Mouse (Mus musculus) hindlimb bud, embryonic 11.5 days (tissue): ENCODE measurements around the gene Arntl.

Experiments
- DNase-seq: peaks from one replicate; pipeline ENCODE4 v3.0.0-alpha.2; 2012; ENCODE audit warnings: low read depth, low spot score; ENCODE audit errors: extremely low spot score

Arntl gene

GRCm38 (mm10) chr7:113285405-113285804, 78.1 kb downstream of the Arntl start:
- no peak for DNase-seq

- DNase-seq = no peak
Observed at GRCm38 (mm10) chr7:113289211-113289610, 81.9 kb downstream of the Arntl start.

- no peak for DNase-seq
Observed at GRCm38 (mm10) chr7:113291741-113292140, 84.5 kb downstream of the Arntl start.

DNA sequence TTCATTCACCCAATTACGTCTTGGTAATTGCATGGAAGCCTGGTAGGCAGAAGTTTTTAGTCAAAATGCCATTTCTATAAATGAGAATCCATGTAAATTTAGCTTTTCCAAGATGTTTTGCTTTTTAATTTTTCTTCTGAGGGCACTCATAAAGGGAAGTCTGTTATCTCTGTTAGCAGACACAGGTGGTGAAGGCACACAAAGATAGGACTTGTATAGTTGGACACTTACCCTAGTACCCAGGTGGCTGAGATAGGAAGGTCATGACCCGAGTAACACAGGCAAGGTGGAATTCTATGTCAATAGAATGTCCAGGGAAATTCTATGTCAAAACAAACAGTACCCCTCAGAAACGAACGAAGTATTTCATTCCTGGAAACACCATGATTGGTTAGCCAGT, 84.9 kb downstream of the Arntl start:
- no peak for DNase-seq

DNA sequence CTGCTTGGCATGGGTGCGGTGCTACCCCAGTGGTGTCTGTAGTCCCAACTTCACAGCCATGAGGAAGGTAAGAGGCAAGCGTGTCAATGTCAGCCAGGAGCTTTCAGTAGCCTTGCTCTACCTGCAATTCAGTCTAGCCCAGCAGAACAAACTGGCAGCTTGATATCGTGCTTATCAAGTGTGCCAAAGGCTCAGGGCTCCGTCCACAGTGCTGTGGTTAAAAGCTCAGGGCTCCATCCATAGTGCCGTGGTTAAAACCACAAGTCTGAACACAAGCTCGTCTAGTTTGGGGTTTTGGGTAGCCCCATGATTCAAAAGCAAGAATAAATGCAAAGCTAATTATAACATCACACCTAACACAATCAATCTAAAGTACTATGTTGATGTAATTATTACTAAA, 87.3 kb downstream of the Arntl start:
- DNase-seq = no peak

GRCm38 (mm10) chr7:113295077-113295890, 88.0 kb downstream of the Arntl start:
- DNase-seq = peak; percentile 18

DNA sequence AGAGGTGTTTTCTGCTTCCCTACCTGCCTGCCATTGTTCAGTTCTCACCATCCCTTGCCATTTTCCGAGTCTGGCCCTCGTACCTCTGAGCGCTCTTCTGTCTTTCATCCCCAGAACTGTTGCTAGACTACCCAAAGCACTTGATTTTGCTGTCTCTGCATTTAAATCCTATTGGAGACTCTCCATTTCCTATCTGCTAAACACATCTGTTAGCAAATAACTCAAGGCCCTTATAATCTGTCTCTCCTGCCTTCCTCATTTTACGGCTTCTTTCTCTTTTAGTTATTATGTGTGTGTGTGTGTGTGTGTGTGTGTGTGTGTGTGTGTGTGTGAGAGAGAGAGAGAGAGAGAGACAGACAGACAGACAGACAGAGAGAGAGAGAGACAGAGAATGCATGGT, 90.5 kb downstream of the Arntl start:
- DNase-seq = no peak

GRCm38 (mm10) chr7:113310136-113310535, 102.9 kb downstream of the Arntl start:
- DNase-seq = no peak

DNA sequence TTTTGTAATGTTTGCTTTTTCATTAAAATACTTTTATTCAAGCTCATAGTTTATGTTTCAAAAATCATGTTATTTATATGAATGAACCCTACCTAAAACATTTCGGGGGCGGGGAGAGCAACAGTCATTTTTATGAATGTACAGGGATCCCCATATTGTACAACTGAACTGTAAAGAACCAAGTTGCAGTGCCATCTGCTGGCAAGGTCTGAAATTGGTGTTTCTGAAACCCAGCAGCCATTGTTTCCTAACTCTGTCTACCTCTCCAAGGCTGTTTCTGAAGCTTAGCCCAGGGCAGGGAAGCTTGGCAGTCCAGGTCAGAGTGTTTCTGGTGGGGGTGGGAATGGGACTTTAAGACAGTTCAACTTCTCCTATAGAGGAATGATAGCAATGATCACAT, 104.5 kb downstream of the Arntl start:
- DNase-seq = peak; percentile 50

- no peak for DNase-seq
Observed at GRCm38 (mm10) chr7:113320128-113320527, 112.9 kb downstream of the Arntl start.

- DNase-seq = no peak
Observed at GRCm38 (mm10) chr7:113334036-113334435, 126.8 kb downstream of the Arntl start.

DNA sequence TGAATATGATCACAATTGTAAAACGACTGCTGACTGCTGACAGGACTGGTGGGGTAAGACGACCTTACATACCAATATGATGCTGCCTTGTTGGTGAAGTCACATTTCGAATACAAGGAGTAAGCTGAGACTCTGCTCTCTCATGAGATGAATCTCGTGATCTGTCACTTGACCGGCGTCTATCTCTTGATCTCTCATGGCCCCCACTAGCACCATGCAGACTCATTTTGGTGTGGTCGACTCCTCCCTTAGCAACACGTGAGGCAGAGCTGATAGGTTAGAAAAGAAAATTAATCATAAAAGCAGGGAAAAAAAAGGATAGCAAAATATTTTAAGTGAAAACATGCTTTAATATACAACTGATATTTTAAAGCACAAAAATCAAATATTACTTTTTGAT, 128.0 kb downstream of the Arntl start:
- no peak for DNase-seq

DNA sequence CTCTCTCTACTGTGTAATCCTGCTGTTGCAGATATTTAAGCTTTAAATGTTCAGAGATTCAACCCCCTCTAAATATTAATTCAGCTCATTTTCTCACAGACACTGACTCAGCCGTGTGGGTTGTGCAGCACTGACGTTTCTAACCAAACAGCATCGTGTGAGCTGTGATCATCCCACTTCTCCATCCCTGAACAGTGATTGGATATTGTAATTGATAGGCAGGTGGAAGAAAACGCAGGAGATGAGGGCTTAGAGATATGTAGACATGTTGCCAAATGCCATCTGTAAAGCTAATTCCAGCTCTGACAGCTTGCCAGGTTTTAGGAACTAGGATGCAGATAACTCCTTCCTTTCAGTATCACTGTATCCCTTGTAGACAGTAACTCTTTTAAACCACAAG, 140.0 kb downstream of the Arntl start:
- DNase-seq = no peak

DNA sequence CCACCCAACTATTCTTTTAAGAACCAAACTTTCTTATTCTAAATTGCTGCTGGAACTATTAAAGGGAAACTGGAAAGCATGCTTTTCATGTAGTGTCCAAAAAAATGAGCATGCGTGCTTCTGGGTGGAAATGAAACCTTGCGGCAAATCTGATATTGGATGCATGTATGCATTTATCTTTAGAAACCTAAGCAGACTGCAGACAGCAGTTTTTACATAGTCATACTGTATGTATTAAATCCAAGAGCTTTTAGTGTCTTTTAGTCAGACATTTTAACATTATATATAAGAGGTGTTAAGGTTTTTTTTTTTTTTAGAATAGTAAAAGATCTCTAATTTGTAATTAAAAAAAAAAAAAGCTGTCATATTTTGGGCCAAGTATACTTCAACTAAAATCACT, 140.4 kb downstream of the Arntl start:
- no peak for DNase-seq

GRCm38 (mm10) chr7:113349089-113349488, 141.8 kb downstream of the Arntl start:
- no peak for DNase-seq
